Mouse (Mus musculus) hindbrain, embryonic 12.5 days (tissue): ENCODE results near the gene Sidt2. TPM values are rescaled to one million over a fixed set of nuclear protein-coding genes. Genes with fewer than 3 reads are reported as not detected.

Experiments
- ATAC-seq: fragments of 200-750 bp; cut with Nextera tagmentation; 2 replicates; pipeline ENCODE4 v1.8.0; 2017; ENCODE audit warnings: moderate TSS enrichment; ENCODE audit not compliant: low FRiP score
- H3K27ac ChIP-seq: fragments of 300-500 bp; sonication (generic); 2 replicates; pipeline ENCODE4 v1.5.1; 2016; ENCODE audit warnings: mild to moderate bottlenecking
- H3K27me3 ChIP-seq: fragments of 300-500 bp; sonication (generic); 2 replicates; pipeline ENCODE4 v1.6.1; 2016; ENCODE audit warnings: mild to moderate bottlenecking
- H3K36me3 ChIP-seq: fragments of 300-500 bp; sonication (generic); 2 replicates; pipeline ENCODE4 v1.6.1; 2016; ENCODE audit warnings: mild to moderate bottlenecking
- H3K4me1 ChIP-seq: fragments of 300-500 bp; sonication (generic); 2 replicates; pipeline ENCODE4 v1.6.1; 2016
- H3K4me2 ChIP-seq: fragments of 300-500 bp; sonication (generic); replicated peaks from 2 replicates; pipeline ENCODE4 v1.6.1; 2016; ENCODE audit warnings: mild to moderate bottlenecking
- H3K4me3 ChIP-seq: fragments of 300-500 bp; sonication (generic); 2 replicates; pipeline ENCODE4 v1.5.1; 2016; ENCODE audit warnings: mild to moderate bottlenecking
- H3K9ac ChIP-seq: fragments of 300-500 bp; sonication (generic); 2 replicates; pipeline ENCODE4 v1.6.1; 2016; ENCODE audit warnings: mild to moderate bottlenecking, moderate library complexity
- H3K9me3 ChIP-seq: fragments of 300-500 bp; sonication (generic); replicated peaks from 2 replicates; pipeline ENCODE4 v1.6.1; 2016; ENCODE audit warnings: mild to moderate bottlenecking
- WGBS: fragments of 180-500 bp; shearing (Covaris S2); methylation state at CpG from one replicate; pipeline ENCODE4 v1.1.7; 2016; 5-methylcytosine and 5-hydroxymethylcytosine counted together
- polyA plus RNA-seq: library from polyadenylated mRNA; unstranded; fragments of >200 nt; fragmentation: Nextera tagmentation; extraction: Ambion mirVana; gene quantifications from 2 replicates; pipeline ENCODE4 v1.2.1, GENCODE M21; 2016

Sidt2 gene
- polyA plus RNA-seq, 1 experiment from 2014 or later, result 43.2 TPM

DNA sequence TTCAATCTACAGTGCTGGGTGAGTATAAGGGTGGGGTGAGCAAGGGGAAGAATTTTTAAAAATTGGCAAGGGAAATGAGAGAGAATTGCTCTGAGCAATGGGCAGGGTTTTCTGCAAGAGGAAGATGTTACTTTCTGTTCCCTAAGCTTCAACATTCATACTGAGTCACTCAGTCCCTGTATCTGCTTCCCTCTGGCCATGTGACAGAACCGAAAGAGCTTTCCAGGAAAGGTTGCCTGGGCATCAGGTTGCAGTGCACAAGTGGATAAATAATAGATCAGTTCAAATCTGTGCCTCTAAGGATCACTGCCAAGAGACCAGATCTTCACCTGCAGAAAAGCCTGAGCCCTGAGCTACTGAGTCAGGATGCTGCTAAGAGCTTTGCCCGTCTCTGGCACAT, 6.8 kb upstream of the Sidt2 start:
- Histone ChIP-seq H3K27ac (no peak overlapping the region), H3K4me1 (peaks cover 8% of the 10 kb centered on the region), H3K27me3 (no peaks in the 10 kb centered on the region), H3K9me3 (no peaks in the 10 kb centered on the region), H3K9ac (no peak overlapping the region), H3K4me2 (no peak overlapping the region), H3K4me3 (no peak overlapping the region), H3K36me3 (peaks cover 58% of the 10 kb centered on the region)
- ATAC-seq, result no peak
- WGBS, result 93% methylated on average over 2 of the region's 2 CpGs

DNA sequence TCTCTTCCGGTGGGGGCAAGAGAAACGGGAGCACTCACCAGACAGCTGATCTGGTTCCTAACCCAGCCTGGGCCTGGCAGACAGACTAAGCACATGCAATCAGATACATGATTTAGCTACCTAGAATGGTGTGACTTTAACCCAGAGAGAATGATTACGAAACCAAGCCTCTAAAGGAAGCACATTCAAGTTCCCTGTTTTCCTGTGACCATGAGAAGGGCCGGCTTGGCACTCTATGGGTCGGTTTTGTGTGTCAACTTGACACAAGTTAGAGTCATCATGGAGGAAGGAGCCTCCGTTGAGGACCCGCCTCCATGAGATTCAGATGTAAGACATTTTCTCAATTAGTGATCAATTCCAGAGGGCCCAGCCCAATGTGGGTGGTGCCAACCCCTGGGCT, 4.6 kb upstream of the Sidt2 start:
- Histone ChIP-seq H3K36me3 (peaks cover 37% of the 10 kb centered on the region), H3K9me3 (no peaks in the 10 kb centered on the region), H3K27ac (no peak overlapping the region; the same call in 1 of the 2 replicates), H3K4me3 (no peak overlapping the region), H3K4me1 (peaks cover 21% of the 10 kb centered on the region), H3K27me3 (no peaks in the 10 kb centered on the region), H3K4me2 (no peak overlapping the region), H3K9ac (no peak overlapping the region)
- 80% methylated on average over 7 of the region's 7 CpGs for WGBS
- ATAC-seq, result no peak

DNA sequence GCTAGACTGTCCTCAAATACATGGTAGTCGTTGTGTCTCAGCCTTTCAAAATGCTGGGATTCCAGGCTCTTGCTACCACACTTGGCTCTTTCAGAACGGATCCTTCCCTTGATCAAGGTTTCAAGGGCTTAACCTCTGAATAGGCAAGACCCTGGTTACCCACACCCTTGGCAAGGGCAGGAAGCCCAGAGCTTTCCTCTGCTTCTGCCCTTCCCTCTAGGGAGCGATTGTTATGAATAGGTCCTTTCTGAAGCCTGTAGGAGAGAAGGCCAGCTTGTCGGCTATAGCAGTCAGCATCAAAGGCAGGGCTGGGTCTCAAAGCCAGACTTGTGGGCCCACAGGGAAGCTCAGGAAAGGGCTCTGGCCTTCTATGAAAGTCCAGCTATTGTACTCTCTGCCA, 3.8 kb upstream of the Sidt2 start:
- Histone ChIP-seq H3K27ac (peak overlapping the region; percentile 26; the same call in 1 of the 2 replicates), H3K9me3 (no peaks in the 10 kb centered on the region), H3K4me1 (peaks cover 28% of the 10 kb centered on the region), H3K9ac (no peak overlapping the region), H3K27me3 (no peaks in the 10 kb centered on the region), H3K4me2 (no peak overlapping the region), H3K4me3 (no peak overlapping the region), H3K36me3 (peaks cover 30% of the 10 kb centered on the region)
- ATAC-seq, result no peak
- WGBS, result 37% methylated on average over 4 of the region's 4 CpGs

DNA sequence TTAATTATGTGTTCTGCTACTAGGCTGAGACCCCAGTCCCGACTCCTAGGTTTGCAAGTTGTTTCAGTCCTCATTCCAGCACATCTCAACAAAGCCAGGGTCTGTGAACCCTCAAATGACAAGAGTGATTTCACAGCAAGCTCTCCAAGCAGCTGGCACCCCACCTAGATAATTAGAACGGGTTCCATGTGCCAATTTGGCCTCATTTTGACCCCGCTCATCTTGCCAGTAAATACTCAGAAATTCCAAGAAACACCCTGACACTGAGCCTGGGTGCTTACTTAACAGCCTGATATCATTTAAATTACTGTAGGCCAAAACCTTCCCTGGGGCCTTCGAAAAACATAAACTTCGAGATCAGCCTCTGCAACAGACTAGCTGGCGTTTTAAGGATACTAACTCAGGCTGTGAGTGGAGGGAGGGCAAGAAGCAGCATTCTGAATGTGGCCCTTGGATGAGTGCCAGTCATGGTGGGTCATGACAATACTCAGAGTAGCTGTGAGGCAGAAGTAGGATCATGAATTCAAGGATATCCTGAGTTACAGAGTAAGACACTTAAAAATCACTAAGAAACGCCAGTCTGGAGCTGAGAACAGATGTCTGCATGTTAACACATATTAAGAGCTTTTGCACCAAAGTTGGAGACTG, 3.1 kb upstream of the Sidt2 start:
- Histone ChIP-seq H3K4me2 (no peak overlapping the region), H3K36me3 (peaks cover 23% of the 10 kb centered on the region), H3K9ac (no peak overlapping the region), H3K9me3 (no peaks in the 10 kb centered on the region), H3K27me3 (no peaks in the 10 kb centered on the region), H3K4me3 (no peak overlapping the region), H3K4me1 (peaks cover 35% of the 10 kb centered on the region), H3K27ac (no peak overlapping the region; the same call in 1 of the 2 replicates)
- 72% methylated on average over 7 of the region's 7 CpGs for WGBS
- no peak for ATAC-seq

DNA sequence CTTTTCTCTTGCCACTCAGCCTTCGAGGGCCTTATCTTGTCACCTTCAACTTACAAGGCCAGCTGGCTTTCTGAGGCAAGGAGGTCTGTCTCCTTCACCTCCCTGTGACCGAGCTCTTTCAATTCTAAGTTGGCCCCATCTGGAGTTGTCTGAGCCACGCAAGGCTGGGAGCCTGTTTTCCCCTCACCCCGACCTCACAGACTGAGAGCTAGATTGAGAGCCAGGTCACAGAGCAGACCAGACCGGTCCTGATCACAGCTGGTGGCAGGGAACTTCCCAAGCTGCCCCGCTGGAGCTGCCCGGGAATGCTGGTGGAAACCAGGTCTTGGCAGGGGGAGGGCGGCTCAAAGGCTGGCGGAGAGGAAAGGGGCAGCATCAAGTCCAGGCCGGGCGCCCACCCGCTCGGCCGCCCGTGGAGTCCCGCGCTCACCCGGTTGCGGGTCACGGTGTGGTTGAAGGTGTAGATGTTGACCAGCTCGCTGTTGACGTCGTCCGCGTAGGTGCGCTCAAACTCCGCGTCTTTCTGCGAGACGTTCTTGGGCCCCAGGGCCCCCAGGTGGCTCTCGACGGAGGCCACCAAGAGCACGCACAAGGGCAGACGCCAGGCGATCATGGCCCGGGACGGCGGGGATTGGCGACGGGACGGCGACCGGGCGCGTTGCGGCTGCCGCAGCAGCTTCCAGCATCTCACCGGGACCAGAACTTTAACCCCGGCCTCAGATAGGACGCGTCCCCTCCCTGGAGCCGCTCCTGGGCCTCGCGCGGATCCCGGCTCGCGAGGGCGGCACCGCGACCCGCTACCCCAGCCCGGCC, 558 bp downstream of the Sidt2 start:
- H3K27ac ChIP-seq, result peak overlapping the region; percentile 85
- peak overlapping the region; percentile 94 for H3K4me2 ChIP-seq
- H3K4me1 ChIP-seq, result peaks cover 39% of the 10 kb centered on the region
- no peaks in the 10 kb centered on the region for H3K9me3 ChIP-seq
- H3K36me3 ChIP-seq, result peaks cover 24% of the 10 kb centered on the region
- peak; percentile 64 for ATAC-seq
- H3K4me3 ChIP-seq, result peak overlapping the region; percentile 88
- H3K9ac ChIP-seq, result peak overlapping the region; percentile 91
- no peaks in the 10 kb centered on the region for H3K27me3 ChIP-seq
- WGBS, result under 1% methylated on average over 62 of the region's 63 CpGs

DNA sequence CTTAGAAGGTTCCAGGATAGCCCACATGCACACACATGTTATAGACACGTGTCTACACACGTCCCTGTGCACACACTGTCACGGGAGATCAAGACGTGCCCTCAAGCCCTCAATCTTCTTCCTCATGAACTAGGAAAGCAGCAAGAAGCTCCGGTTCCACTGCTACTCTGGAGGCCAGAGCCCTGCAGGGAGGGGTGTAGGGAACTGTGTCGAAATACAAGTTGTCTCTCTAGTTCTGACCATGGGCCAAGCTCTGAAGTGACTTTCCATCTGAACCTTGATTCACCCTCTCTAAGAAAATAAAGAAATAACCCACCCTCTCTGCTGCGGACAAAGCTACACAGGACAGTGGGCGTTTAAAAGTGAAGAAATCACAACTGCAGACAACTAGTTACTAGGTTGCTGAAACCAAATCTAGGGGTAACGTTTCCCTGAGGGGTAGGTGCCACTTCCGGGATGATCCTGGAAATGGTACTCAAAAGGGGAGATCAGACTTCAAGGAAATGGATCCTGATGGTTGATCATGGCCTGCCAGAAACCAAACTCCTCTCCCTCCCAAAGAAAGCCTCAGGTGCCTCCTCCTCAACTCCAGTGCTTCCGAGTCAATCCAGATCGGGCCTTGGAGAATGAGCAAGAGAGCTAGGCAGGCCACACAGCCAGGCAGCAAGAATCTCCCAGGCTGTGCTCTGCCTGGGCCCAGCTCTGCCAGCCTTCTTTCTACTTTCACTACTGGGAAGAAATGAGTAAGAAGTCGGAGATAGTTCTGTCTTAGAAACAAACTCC, 1.4 kb downstream of the Sidt2 start:
- Histone ChIP-seq H3K4me1 (peaks cover 36% of the 10 kb centered on the region), H3K4me3 (peak overlapping the region; percentile 88), H3K4me2 (peak overlapping the region; percentile 94), H3K36me3 (peaks cover 31% of the 10 kb centered on the region), H3K27me3 (no peaks in the 10 kb centered on the region), H3K9me3 (no peaks in the 10 kb centered on the region), H3K27ac (peak overlapping the region; percentile 85; the same call in 1 of the 2 replicates), H3K9ac (peak overlapping the region; percentile 91)
- WGBS, result 64% methylated on average over 13 of the region's 13 CpGs
- no peak for ATAC-seq

DNA sequence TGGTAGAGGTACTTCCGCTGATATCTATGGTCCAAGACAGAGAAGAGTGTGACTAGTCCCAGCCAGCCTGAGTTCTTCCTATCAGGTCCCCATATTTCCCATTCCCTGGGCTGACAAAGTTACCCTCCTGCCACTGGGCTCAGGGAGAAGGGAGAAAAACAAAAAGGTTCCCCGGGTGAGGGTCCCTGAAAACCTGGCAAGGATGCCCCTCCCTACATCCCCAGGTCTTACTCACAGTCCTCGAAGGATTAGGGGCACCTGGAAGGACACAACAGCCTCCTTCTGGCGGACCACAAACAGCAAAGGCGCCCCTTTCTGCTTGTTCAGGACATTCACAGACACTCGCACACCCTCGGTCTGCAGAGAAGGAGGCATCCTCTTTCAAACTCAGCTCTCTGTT, 2.2 kb downstream of the Sidt2 start:
- Histone ChIP-seq H3K4me2 (no peak overlapping the region), H3K9ac (no peak overlapping the region), H3K4me3 (no peak overlapping the region), H3K27me3 (no peaks in the 10 kb centered on the region), H3K27ac (no peak overlapping the region), H3K9me3 (no peaks in the 10 kb centered on the region), H3K4me1 (peaks cover 31% of the 10 kb centered on the region), H3K36me3 (peaks cover 38% of the 10 kb centered on the region)
- no peak for ATAC-seq
- WGBS, result 88% methylated on average over 7 of the region's 7 CpGs

DNA sequence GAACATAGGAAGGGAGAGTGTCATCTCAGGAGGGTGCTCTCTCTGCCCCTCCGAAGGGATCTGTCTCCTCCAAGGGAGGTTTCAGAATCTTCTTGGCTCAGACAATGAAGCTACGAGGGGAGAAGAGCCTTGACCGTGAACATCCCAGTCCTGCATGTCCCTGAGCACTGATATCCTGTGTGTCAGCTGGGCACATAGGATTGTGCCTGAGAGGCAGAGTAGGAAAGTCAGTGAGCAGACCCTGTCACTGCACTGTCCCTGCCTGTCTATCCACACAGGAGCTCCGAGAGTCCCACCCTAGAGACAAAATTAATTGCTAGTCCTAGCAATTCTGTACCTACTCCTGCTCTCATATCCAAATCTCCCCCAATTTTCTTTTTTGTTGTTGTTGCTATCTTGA, 3.0 kb downstream of the Sidt2 start:
- 90% methylated on average over 4 of the region's 4 CpGs for WGBS
- Histone ChIP-seq H3K4me1 (peaks cover 31% of the 10 kb centered on the region), H3K9ac (no peak overlapping the region), H3K27me3 (no peaks in the 10 kb centered on the region), H3K36me3 (peaks cover 47% of the 10 kb centered on the region), H3K9me3 (no peaks in the 10 kb centered on the region), H3K27ac (no peak overlapping the region), H3K4me3 (no peak overlapping the region), H3K4me2 (no peak overlapping the region)
- no peak for ATAC-seq

DNA sequence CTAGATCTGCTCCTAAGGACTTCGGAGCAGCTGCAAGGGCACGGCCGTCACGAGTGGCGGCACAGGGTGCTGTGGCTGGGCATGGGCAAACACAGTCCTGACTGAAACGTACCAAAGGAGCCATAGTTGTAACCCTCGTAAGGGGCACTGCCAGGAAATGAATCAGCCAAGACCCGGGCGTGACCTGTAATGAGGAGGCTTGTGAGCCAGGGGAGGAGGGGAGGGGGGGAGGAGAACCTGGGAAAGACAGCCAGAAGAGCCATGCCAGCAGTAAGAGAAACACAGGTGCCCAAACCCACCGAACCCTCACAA, 8.2 kb downstream of the Sidt2 start:
- Histone ChIP-seq H3K27me3 (no peaks in the 10 kb centered on the region), H3K9me3 (no peaks in the 10 kb centered on the region), H3K4me3 (no peak overlapping the region), H3K4me2 (no peak overlapping the region), H3K27ac (no peak overlapping the region), H3K9ac (no peak overlapping the region), H3K36me3 (peaks cover 93% of the 10 kb centered on the region), H3K4me1 (no peaks in the 10 kb centered on the region)
- no peak for ATAC-seq
- 91% methylated on average over 10 of the region's 10 CpGs for WGBS

DNA sequence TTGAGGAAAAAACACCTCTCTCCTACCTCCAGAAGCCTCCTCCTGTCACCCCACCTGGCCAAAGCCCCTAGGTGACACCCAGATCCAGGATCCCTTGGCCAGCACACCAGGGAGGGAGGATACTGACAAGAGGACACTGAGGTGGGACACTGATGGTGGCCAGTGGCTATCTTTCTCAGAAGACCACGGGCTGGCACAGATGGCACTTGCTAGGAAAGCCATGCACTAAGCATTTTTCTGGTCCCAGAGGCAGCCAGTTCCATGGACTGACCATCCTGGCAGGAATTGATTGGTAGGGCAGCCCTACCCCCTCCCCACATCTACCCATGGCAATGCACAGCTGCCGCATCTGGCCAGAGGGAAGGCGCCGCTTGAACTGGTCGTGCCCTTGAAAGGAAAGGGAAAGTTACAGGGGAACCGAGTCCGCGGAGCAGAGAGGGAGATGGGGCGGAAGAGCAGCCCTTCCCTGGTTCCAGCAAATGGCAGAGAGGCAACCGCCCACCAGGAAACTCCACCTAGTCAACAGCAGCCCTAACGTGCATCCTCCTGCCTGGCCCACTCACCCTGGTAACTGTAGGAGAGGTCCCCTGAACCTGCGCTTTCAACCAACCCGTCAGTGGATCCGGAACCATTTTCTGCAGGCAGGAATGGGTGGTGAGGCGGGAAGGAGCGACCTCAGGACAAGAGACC, 8.7 kb downstream of the Sidt2 start:
- peaks cover 93% of the 10 kb centered on the region for H3K36me3 ChIP-seq
- H3K27ac ChIP-seq, result no peak overlapping the region
- H3K4me1 ChIP-seq, result no peaks in the 10 kb centered on the region
- no peak overlapping the region for H3K9ac ChIP-seq
- no peaks in the 10 kb centered on the region for H3K9me3 ChIP-seq
- 85% methylated on average over 16 of the region's 16 CpGs for WGBS
- H3K4me3 ChIP-seq, result no peak overlapping the region
- H3K4me2 ChIP-seq, result no peak overlapping the region
- H3K27me3 ChIP-seq, result no peaks in the 10 kb centered on the region
- no peak for ATAC-seq

DNA sequence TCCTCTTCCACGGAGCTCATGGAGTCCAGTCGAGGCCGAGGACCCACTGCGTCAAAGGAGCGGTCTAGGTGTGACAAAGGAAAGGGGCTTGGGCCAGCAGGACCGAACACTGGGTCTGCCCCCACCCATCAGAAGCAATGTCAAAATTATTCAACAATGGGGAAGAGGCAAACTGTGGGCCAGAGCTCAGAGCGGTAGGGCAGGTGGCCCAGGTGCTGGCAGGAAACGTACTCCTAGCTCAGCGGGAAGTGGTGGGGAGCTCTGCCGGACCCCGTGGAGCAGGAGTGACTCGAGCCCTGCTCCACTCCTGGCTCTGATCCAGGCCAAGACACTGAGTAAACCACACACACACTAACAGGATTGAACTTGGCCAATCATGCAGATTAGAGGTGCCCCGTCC, 9.3 kb downstream of the Sidt2 start:
- Histone ChIP-seq H3K36me3 (peaks cover 98% of the 10 kb centered on the region), H3K27ac (no peak overlapping the region)
- ATAC-seq, result no peak

More for the DNA sequence above, 9.3 kb downstream of the Sidt2 start:
- 92% methylated on average over 13 of the region's 13 CpGs for WGBS
- Histone ChIP-seq H3K4me3 (no peak overlapping the region), H3K4me2 (no peak overlapping the region), H3K9me3 (no peaks in the 10 kb centered on the region), H3K9ac (no peak overlapping the region), H3K4me1 (no peaks in the 10 kb centered on the region), H3K27me3 (no peaks in the 10 kb centered on the region)
